Mouse (Mus musculus): ENCODE results near the gene Phyh.

Gene Phyh

DNA sequence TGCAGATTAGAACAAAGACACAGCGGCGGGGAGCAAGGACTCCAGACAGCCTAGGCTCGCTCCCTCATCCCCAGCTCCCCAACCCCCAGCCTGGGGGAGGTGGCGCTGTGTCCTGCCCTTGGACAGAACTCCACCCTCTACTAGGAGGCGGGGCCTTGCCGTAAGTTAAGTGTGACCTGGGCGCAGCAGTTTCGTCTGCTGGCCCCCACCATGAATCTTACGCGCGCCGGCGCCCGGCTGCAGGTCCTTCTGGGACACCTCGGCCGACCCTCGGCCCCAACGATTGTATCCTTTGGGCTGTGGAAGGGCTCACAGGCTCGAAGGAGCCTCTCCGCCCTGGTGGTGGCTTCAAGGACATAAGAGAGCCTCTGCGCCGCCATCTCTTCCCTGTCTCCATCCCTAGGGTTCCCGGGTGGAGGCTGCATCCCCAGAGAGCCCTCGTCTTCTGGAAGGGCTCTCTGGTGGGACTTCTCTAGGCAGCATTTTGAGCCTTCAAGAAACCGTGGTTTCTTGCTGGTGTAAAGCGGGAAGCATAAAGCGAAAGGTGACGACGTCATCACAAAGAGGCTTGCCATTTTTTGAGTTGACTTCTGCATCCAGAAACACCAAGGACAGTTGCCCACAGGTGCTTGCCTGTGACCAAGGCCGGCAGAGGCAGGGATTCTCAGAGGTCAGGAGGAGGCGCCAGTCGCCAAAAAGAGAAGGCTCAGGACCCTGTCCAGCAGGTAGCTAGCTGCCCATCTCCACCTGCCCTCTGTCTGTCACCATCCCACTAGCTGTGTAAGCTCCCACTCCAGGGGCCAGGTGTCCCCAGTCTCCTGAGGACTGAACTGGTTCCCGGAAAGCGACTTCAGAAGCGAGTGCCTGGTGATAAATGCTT lies at the start of gene Phyh:
Gene Phyh (plus strand): TSS at position 160 of the 880 bp plus-strand sequence.
- peak; percentile 89 to 93 for DNase-seq

DNA sequence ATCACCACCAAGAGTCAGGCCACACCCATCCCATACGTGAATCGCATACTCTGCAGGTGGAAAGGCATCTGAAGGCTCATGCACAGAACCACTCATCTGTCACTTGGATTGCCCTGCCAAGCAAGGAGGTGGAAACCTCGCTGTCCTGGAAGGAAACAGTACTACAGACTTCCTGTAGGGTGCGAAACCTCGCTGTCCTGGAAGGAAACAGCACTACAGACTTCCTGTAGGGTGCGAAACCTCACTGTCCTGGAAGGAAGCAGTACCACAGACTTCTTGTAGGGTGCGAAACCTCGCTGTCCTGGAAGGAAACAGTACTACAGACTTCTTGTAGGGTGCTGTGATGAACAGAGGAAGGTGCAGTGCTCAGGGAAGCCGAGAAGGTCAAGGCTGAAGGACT lies 46.1 kb upstream of the Phyh start:
- DNase-seq, result no peak

DNA sequence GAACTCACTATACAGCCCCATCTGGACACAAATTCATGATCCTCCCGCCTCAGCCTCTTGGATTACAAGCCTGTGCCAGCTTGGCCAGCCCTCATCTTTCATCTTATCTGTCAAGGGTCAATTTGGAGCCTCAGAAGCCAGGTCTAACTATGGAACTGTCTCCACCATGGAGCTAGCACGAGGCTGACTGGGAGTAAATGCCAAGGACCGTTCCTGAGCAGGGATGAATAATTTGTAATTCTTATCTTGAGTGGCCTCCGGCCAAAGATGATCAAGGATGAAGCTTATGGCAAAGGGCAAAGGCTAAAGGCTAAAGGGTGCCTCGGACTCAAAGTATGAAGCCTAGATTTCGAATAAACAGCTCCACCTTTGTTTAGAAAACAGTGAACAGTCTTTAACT lies 45.5 kb upstream of the Phyh start:
- DNase-seq, result no peak

DNA sequence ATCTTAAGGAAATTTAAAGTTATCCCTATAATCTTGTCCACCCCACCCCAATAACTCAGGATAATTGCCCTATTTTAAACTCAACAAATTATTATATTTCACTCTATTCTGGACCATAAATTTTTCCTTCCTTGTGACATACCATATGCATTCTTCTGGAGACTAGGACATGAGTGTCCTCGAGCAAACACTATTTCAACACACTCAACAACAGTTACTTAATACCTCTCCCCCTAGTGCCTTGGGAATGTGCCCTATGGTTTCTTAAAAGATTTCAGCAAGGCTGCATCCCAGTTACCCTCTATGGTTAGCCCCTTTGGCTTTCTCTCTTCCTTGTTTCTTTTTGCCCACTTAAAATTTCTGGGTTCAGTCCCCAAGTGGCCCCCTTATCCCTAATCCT lies 43.7 kb upstream of the Phyh start:
- no peak for DNase-seq

DNA sequence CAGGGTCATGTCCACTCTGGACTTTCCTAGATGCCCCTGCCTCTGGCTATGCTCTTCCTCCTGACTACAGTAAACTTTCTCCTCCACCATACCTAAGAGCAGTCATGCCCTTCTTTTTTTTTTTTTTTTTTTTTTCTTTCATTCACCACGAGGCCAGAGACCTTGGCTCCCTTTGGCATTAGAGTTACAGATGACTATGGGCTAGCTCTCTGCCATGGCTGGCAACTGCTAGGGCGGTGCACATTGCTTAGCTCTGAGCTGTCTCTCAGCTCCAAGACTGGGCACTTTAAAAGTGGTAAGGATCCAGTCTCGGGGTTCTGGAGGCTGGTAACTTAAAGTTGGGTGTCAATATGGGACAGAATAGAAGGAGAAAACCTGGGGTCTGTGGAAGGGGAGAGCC lies 42.7 kb upstream of the Phyh start:
- DNase-seq, result no peak

DNA sequence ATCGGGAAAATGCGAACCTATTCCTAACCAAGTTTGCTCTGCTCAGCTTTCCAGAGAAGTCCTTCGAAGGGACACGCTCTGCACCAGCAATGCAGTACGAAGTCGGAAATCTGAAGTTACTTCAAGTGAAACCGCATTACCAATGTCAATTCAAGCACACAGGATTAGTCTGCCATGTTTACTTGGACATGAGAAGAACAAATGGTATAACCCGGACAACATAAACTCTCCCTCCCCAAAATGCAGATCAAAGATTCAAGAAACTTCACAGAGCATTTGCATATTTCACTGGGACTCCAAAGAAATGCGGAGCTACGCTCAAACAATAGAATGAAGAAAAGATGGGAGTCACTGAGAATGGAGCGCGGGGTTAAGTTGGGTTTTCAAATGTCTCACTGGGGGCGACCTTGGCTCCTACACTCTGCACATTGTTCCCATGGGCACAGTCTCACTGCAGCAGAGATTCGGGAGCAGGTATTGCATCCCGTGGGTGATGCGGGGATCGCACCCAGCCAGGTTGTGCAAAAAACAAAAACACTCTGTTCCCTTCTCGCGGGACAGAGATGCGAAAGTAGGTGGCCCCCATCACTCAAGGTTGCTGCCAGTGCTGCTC lies 38.0 kb upstream of the Phyh start:
- no peak for DNase-seq

DNA sequence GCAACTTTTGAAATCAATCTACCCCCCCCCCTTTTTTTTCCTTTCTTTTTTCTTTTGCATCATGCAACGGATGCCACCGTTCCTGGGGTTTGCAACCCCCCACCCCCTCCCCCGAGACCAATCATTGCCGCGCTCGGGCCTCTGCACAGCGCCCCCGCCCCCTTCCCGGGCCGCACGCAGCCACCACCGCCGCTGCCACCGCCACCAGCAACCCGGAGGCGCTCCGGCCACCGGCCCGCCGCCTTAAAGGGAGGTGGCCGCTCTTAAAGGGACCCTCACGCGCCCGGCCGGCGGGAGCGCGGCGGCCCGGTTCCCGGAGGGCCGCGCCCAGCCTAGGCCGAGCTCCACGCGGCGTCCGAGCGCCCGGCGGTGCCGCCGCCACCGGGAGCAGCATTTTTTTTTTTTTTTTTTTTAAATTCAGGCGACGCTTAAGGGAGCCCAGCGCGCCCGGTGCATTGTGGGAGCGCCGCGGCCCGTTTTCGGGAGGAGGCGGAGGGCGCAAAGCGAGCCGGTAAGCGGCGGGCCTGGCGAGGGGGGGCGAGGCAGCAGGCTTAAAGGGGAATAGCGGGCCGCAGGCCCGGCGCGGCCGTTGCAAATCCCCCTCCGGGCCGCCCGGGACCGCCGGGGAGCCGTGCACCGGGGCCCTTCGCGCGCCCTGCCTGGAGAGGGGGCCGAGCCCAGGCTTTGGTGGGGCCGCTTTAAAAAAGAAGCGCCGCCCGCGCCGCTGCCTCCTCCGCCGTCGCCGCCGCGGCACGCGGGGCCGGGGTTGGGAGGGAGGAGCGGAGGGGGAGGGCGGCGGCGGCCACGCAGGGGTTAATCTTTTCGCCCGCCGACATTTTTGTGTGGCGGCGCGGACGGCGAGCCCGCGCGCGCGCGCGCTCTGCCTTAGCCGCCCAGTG lies 37.2 kb upstream of the Phyh start, which contains the start of gene Sephs1:
Gene Sephs1 (plus strand): TSS at position 215 of the 899 bp plus-strand sequence.
- peak; percentile 95 to 96 for DNase-seq

DNA sequence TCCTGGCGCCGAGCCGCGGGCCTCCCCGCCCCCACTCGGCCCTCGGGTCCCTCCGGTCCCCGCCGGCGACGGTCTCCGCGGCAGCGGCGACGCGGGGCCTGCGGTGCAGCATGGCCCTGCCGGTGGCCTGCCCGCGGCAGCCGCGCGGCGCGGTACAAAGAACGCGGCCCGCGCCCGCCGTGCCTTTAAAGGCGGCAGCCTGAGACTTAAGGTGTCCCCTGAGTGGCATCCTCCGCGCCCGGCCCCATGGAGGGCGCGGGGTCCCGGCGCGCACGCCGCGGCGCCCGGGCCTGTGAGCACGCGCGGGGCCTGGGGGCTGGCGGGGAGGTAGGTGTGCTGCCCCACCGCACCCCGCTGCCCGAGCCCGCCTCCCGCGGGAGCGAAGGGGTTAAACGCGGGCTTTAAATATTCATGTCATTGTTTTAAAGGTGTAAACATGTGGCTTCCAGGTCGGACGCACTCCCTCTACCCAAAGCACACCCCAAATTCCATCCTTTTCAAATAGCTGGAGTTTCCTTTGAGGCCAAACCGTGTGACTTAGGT lies 36.5 kb upstream of the Phyh start:
- peak; percentile 82 to 86 for DNase-seq

DNA sequence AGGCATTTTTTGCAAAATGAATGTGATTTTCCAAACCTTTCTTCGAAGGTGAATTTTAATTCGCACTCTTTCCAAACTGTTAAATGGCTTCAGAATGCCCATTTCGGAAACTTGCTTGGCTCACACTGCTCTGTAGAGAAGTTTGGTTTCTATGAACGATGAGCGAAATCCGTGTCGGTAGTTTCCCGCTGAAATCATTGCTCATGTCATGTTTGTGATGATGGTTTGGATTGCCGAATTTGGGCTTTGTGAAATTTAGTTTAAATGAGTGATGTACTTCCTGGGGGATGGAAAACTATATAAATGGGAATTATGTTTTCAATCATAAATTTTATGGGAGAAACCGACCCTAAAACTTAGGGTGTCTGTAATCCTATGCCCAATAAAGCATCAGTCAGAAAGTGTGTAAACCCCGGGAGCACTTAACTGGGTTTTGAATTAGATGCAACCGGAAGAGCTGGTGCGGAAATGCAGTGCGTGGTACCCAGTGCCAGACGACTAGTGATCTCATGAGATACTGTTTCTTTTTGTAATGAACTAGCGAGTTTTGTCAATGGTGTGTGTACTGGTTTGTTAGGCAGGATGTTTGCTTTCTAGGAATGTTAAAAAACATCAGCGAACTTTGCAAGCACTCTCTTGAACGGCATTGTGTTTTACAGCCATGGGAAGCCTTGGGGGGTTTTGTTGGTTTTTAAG lies 35.7 kb upstream of the Phyh start:
- DNase-seq, result no peak

DNA sequence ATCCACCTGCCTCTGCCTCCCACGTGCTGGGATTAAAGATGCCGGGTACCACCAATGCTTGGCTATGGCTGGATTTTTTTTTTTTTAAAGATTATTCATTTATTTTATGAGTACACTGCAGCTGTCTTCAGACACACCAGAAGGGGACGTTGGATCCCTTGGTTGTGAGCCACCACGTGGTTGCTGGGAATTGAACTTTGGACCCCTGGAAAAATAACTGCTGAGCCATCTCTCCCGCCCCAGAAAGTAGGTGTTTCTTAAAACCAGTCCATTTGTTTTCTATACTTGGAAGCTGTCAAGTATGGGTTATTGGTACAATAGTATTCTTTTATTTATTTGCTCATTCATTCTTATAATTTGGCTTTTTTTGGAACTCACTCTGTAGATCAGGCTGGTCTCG lies 31.9 kb upstream of the Phyh start:
- no peak for DNase-seq

DNA sequence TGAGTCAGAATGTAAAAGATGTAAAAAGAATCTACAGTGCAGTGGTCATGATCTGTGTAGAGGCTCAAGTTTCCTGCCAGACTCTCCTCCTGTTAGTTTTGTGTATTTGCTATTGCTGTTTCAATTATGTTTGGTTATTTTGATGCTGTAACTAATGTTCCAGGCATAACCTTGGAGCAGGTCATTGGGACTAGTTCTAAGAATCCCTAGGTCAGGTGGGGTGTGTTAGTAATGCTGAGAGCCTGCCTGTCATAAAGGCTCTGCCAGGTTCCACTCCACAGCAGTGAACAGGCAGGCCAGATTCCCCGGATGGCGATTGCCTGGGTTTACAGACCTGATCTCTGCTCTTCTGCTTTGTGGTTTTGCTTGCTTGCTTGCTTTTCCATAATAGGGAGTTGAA lies 23.2 kb upstream of the Phyh start:
- DNase-seq, result no peak

DNA sequence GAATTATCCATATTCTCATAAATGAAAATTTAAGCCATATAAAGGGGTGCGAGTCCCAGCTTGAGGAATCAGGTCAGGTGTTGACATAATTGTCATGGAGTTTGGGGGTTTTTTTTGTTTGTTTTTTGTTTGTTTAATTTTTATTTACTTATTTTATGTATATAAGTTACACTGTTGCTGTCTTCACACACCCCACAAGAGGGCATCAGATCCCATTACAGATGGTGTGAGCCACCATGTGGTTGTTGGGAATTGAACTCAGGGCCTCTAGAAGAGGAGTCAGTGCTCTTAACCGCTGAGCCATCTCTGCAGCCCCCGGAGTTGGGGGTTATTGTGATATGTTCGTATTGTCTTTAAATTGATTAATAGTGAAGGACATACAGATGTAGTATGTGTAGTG lies 21.8 kb upstream of the Phyh start:
- DNase-seq, result no peak

DNA sequence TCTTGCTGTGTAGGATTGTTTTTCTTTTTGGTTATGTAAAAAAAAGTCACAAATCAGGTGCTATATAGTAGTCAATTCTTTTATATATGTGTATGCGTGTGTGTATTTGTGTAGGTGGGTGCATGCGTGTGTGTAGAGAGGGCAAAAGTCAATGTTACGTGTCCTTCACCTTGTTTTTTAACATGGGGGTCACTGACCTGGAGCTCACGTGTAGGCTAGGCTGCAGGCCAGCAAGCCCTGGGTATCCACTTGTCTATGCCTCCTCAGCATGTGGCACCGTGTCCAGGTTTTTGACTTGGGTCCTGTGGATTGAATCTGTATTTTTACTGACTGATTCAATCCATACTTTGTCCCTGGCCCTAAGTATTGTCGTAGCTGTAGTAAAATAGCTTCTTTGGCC lies 18.2 kb upstream of the Phyh start:
- no peak for DNase-seq

DNA sequence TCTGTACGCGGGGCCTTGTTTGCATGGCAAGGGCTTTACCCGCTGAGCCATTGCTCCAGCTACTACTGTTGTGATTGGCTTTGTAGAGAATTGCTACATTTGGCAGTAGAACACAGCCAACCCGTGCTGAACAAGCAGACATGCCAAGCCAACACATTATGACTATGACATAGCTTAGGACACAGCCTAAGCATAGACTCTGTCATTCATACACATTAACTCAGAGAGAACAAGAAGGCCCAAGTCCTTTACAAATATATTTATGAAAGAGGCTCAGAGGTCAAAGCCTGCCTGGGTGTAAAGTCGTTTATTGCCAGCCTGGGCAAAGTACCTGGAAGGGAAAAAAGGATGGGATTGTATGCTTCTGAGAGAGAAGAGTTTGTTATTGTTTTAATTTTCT lies 16.5 kb upstream of the Phyh start:
- no peak for DNase-seq

DNA sequence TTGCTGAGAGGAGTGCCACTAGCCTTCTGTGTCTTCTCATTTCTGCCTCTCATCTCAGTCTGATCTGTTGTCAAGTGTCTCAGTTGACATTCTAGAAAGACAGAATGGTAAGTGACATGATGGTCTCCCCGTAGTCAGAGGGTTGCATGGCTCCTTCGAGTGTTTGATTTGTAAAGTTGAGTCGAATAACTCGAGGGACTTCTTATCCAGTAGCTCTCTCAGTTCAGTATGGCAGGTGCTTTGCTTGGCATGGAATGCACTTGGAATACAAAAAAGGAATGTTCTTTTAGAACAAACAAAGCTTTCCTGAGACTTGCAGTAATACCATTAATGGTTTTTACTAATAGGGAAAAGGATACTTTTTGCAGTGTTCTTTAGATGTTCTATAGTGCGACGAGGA lies 11.7 kb upstream of the Phyh start:
- no peak for DNase-seq

DNA sequence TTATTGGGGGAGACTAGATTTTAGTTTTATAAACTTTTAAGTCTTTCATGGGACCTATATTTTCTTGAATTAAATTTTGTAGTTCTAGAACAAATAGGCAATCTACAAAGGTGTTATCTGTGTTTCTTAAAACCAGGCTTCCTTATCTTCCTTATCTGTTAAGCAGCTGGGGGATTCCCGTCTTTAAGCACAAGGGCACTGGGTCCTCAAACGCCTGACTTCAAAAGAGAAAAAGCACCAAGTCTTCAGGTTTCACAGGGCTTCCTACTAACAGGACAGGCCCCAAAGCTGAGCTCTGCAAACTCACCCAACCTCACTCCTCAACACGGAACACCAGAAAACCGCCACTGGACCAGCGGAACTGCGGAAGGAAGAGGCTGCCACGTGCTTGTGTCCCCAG lies 10.9 kb upstream of the Phyh start:
- DNase-seq, result no peak

DNA sequence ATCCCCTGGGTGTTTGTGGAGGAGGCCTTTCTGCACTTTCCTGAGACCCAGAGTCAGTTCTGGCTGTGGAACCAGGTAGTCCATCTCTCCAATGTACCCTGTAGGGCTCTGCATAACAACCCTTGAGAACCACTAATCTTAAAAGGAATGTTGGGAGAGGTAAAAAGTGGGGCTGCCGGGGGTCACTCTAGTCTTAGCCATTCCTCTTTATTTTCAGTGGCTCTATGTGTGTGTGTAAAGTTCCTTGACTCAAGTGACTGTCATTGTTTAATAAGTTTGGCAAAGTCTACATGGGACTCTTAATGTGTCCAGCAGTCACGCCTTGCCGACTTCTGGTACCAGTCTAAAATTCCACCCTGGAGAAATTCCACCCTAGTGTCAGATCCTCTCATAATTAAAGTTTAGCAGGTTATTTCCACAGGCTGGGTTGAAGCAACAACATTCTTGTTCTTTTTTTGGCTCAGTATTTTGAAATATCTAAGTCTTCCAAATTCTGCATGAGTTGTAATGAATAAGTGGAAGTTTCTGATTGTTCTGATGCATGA lies 10.0 kb upstream of the Phyh start:
- DNase-seq, result no peak

DNA sequence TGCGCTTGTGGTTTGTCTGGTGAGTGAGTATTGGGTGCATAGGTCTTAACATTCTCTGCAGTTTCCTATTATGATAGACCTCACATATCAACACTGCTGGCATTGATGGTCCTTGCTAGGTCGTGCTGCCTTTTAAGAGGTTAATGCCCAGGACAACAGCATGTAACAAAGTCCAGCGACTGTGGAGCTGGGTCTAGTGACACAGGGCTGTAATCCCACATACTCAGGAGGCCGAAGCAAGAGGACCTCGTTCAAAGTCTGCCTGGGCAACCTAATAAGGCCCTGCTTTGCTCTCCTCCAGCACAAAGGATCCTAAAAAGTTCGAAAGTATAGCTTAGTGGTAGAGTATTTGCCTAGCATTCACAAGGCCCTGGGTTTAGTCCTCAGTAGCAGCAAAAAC lies 8.9 kb upstream of the Phyh start:
- DNase-seq, result no peak

DNA sequence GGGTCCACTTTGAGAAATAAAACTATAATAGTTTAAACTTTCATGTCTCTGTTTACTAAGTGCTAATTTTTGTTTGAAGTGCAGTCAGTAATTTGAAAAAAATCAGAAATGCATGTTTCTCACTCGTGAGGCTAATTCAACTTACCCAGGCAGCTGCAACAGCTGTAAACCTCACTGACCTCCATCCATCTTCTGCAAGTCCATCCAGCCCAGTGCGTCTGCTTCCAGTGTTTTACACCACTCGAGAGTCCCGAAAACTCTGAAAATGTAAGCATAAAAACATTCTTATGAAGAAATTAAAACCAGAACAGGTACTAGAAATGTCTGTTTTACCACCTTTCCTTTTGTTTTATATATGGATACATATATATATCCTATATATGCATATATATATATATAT lies 8.3 kb upstream of the Phyh start:
- no peak for DNase-seq

DNA sequence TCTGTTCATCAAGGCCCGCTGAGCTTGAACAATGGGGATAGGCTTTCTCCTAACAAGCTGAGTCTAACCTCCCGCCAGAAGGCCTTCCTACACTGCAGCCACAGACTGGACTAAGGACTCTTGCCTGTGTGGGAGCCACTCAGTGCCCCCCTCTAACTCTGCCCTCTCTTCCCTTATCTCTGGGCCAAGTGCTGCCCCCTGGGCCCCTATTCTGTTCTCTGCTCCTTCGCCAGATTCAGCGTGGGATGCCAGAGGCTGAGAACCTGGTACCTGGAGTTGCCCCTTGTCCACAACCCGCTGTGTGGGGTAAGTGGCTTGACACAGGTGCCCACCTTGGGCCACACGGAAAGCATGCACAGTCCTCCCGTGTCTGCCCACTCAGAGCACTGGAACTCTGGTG lies 4.9 kb upstream of the Phyh start:
- peak in 1 of 2 experiments; percentile 20 for DNase-seq

DNA sequence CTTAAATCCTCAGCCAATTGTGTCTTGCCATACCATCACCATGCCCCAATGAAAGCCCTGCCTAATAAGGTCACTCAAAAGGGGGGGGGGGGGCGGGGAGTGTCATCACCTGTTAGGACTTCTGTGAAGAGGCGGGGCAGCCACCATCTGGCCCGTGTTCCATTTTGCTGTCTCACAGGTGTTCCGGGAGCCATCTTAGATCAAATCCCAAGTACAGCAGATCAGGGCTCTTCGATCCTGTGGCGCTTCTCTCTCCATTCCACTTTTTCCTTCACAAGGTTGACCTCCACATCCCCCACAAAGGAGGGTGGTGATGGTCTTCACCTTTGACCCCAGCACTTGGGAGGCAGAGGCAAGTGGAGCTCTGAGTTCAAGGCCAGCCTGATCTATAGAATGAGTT lies 2.8 kb upstream of the Phyh start:
- no peak for DNase-seq

DNA sequence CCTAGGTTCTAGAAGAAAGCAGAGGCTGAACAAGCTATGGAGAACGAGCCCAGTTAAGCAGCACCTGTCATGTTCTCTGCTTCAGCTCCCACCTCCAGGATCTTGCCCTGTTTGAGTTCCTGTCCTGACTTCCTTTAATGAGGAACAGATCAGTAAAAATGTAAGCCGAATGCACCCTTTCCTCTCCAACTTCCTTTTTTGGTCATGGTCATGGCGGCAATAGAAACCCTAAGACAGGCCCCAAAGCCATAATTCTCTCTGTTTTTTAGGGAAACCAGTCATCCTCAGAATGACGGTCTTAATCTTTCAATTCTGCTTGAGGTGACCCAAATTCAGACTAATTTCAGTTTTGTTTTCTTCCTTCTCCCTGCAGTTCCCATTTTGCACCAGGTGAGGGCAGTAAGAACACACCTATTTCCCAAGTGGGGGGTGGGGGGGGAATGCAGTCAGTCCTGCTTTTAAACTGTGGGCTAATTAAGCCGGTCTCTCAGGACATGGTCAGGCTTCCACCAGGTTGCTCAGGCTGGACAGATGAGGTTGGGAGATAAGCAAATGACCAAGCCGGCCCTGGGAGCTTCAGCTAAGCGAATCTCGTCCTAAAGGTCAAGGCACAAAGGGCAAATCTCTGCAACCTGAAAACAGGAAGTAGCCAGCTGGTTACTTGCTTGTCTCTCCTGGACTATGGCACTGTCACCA lies 1.3 kb upstream of the Phyh start:
- peak; percentile 66 to 78 for DNase-seq
